Mouse (Mus musculus) bone marrow macrophage, adult 2 months (primary cell): Measurements from ENCODE around the gene Bicdl2.

Source experiments
- CTCF ChIP-seq: IDR thresholded peaks from 2 replicates; pipeline ENCODE4 v1.5.1; 2012; ENCODE audit warnings: low read depth, mild to moderate bottlenecking, low read length, moderate library complexity
- POLR2A ChIP-seq: IDR thresholded peaks from 2 replicates; pipeline ENCODE4 v1.6.1; 2012; ENCODE audit warnings: mild to moderate bottlenecking, low read depth, low read length, borderline replicate concordance

DNA sequence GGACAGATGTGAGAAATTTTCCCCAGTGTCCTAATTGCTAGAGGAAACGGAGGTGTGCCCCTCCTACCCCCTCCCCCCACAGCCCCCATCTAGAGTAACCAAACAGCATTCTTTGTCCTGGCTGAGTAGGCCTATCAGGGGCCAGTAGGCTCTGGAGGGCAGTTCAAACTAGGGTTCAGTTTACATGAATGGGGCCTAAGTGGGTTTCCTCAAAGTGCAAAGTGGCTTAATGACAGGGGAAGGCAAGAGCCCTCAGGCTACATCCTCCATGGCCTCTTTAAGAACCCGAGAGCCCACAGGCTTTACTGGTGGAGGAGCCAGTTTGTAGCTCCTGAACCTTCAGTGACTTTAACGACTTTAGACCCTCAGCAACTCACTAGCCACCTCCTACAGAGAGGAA, 35.5 kb downstream of the Bicdl2 start:
- TF ChIP-seq POLR2A (no peak), CTCF (no peak)
